Mouse (Mus musculus): Measurements from ENCODE around the gene Bin2. TPM values are rescaled to one million over a fixed set of nuclear protein-coding genes. Genes with fewer than 3 reads are reported as not detected.

The Bin2 gene
- total and polyA plus RNA-seq, 3 experiments = 51.4 to 89.9 (median 64.8) TPM

GRCm38 (mm10) chr15:100670833-100671232 is 1.5 kb upstream of the Bin2 start:
- H3K27ac ChIP-seq (ENCODE audit: insufficient read depth, low read depth) = no peak overlapping the region
- H3K36me3 ChIP-seq (replicated peaks in 1 of 2; ENCODE audit: control insufficient read depth in 1 of 2, insufficient read depth in 1 of 2, low read length in 1 of 2) = no peaks in the 10 kb centered on the region
- H3K79me2 ChIP-seq (replicated peaks; ENCODE audit: control insufficient read depth, extremely low read depth, insufficient read depth, poor library complexity, severe bottlenecking) = peaks cover 31% of the 10 kb centered on the region
- no peaks in the 10 kb centered on the region for H3K27me3 ChIP-seq (replicated peaks)
- H3K9ac ChIP-seq (ENCODE audit: insufficient read depth, low read depth) = no peak overlapping the region
- no peak overlapping the region for H3K4me3 ChIP-seq (replicated peaks in 1 of 3; ENCODE audit: low read depth in 2 of 3, low read length in 2 of 3, poor library complexity in 1 of 3)
- DNase-seq (ENCODE audit: extremely low read depth) = no peak
- H3K9me3 ChIP-seq (replicated peaks; ENCODE audit: low read length) = no peaks in the 10 kb centered on the region
- in situ Hi-C loops (cut with MboI; ENCODE audit: low pct_ligation_motif_present, low pct_unique_long_range_greater_than_20kb, low sequenced_read_pairs) (loop anchor here (10.0 kb wide), 1 partner anchor 136 kb away; no protein-coding TSS in a partner anchor), dilution Hi-C loops (cut with MboI; ENCODE audit: extremely low pct_ligation_motif_present, extremely low pct_unique_long_range_greater_than_20kb, low sequenced_read_pairs) (no loop called here)
- H3K4me2 ChIP-seq (ENCODE audit: insufficient read depth, low read depth, poor library complexity, severe bottlenecking) = no peak overlapping the region
- peaks cover 11 to 81% of the 10 kb centered on the region in 2 experiments for H3K4me1 ChIP-seq (ENCODE audit: control insufficient read depth in 1 of 2, insufficient read depth in 2 of 2)
- no peak for TF ChIP-seq CTCF (conservative IDR thresholded peaks at IDR 0.05 in 1 of 2, IDR thresholded peaks at IDR 0.05 in 1 of 2; ENCODE audit: low read depth in 2 of 2, low read length in 2 of 2)
- TF ChIP-seq USF1 (IDR thresholded peaks at IDR 0.05; ENCODE audit: low read depth, low read length) = no peak
- no peak for TF ChIP-seq CHD2 (IDR thresholded peaks at IDR 0.05; ENCODE audit: low read length)
- TF ChIP-seq USF2 (conservative IDR thresholded peaks at IDR 0.05; ENCODE audit: low read depth, low read length) = no peak
- no peak for TF ChIP-seq NELFE (IDR thresholded peaks at IDR 0.05; ENCODE audit: low read depth, low read length)
- TF ChIP-seq HCFC1 (IDR thresholded peaks at IDR 0.05; ENCODE audit: low read depth, low read length) = no peak
- no peak for TF ChIP-seq BHLHE40 (IDR thresholded peaks at IDR 0.05; ENCODE audit: low read depth, low read length)
- no peak for TF ChIP-seq KAT2A (IDR thresholded peaks at IDR 0.05; ENCODE audit: insufficient replicate concordance, low read length)
- TF ChIP-seq IRF4 (IDR thresholded peaks at IDR 0.05; ENCODE audit: low read depth, low read length) = no peak
- no peak for TF ChIP-seq ZMIZ1 (IDR thresholded peaks at IDR 0.05; ENCODE audit: low read depth, low read length)
- no peak for TF ChIP-seq E2F4 (IDR thresholded peaks at IDR 0.05; ENCODE audit: insufficient replicate concordance, low read depth, low read length)
- TF ChIP-seq TCF12 (IDR thresholded peaks at IDR 0.05; ENCODE audit: low read depth, low read length) = no peak
- TF ChIP-seq JUND (conservative IDR thresholded peaks at IDR 0.05; ENCODE audit: low read depth, low read length) = no peak
- no peak for TF ChIP-seq MAFK (IDR thresholded peaks at IDR 0.05; ENCODE audit: insufficient replicate concordance, low read length)
- TF ChIP-seq UBTF (IDR thresholded peaks at IDR 0.05; ENCODE audit: low read depth, low read length) = no peak
- no peak for TF ChIP-seq SIN3A (IDR thresholded peaks at IDR 0.05; ENCODE audit: low read length)
- TF ChIP-seq EP300 (IDR thresholded peaks at IDR 0.05; ENCODE audit: low read length) = no peak
- no peak for TF ChIP-seq POLR2A (IDR thresholded peaks at IDR 0.05; ENCODE audit: low read depth, low read length)
- TF ChIP-seq NRF1 (IDR thresholded peaks at IDR 0.05; ENCODE audit: low read depth, low read length) = no peak
- TF ChIP-seq POLR2AphosphoS2 (IDR thresholded peaks at IDR 0.05; ENCODE audit: low read depth, low read length) = no peak

GRCm38 (mm10) chr15:100670004-100670403 is 651 bp upstream of the Bin2 start:
- peak overlapping the region; percentile 90 for H3K27ac ChIP-seq (ENCODE audit: insufficient read depth, low read depth)
- peaks cover 16 to 83% of the 10 kb centered on the region in 2 experiments for H3K4me1 ChIP-seq (ENCODE audit: control insufficient read depth in 1 of 2, insufficient read depth in 2 of 2)
- TF ChIP-seq MAZ (IDR thresholded peaks at IDR 0.05; ENCODE audit: low read depth, low read length) = peak; percentile 84; the same call in 1 of the 2 replicates
- no peak for TF ChIP-seq CHD1 (IDR thresholded peaks at IDR 0.05; ENCODE audit: low read depth, low read length)
- peak; percentile 91 for TF ChIP-seq JUN (IDR thresholded peaks at IDR 0.05; ENCODE audit: insufficient read depth, low read depth, low read length)
- no peak for TF ChIP-seq CTCF (conservative IDR thresholded peaks at IDR 0.05 in 1 of 2, IDR thresholded peaks at IDR 0.05 in 1 of 2; ENCODE audit: low read depth in 2 of 2, low read length in 2 of 2)
- no peak for TF ChIP-seq USF2 (conservative IDR thresholded peaks at IDR 0.05; ENCODE audit: low read depth, low read length)
- no peak for TF ChIP-seq UBTF (IDR thresholded peaks at IDR 0.05; ENCODE audit: low read depth, low read length)
- no peak for TF ChIP-seq POLR2AphosphoS2 (IDR thresholded peaks at IDR 0.05; ENCODE audit: low read depth, low read length)
- peak; percentile 65; the same call in 1 of the 2 replicates for TF ChIP-seq EP300 (IDR thresholded peaks at IDR 0.05; ENCODE audit: low read length)
- peak; percentile 34; the same call in 1 of the 2 replicates for TF ChIP-seq HCFC1 (IDR thresholded peaks at IDR 0.05; ENCODE audit: low read depth, low read length)
- no peak for TF ChIP-seq MAX (IDR thresholded peaks at IDR 0.05; ENCODE audit: low read length)
- TF ChIP-seq JUND (conservative IDR thresholded peaks at IDR 0.05; ENCODE audit: low read depth, low read length) = peak; percentile 96
- TF ChIP-seq POLR2A (IDR thresholded peaks at IDR 0.05; ENCODE audit: low read depth, low read length) = no peak
- no peak for TF ChIP-seq ZC3H11A (IDR thresholded peaks at IDR 0.05; ENCODE audit: low read depth, low read length)
- TF ChIP-seq E2F4 (IDR thresholded peaks at IDR 0.05; ENCODE audit: insufficient replicate concordance, low read depth, low read length) = no peak
- 0 out of 2 replicates have a peak, but pooled peaks have one; percentile 36 for TF ChIP-seq TCF12 (IDR thresholded peaks at IDR 0.05; ENCODE audit: low read depth, low read length)
- TF ChIP-seq NRF1 (IDR thresholded peaks at IDR 0.05; ENCODE audit: low read depth, low read length) = no peak
- TF ChIP-seq KAT2A (IDR thresholded peaks at IDR 0.05; ENCODE audit: insufficient replicate concordance, low read length) = no peak
- TF ChIP-seq MYC (IDR thresholded peaks at IDR 0.05; ENCODE audit: low read depth, low read length) = 0 out of 2 replicates have a peak, but pooled peaks have one; percentile 62
- TF ChIP-seq USF1 (IDR thresholded peaks at IDR 0.05; ENCODE audit: low read depth, low read length) = no peak
- peak; percentile 97 for TF ChIP-seq TBP (conservative IDR thresholded peaks at IDR 0.05; ENCODE audit: low read depth, low read length)
- TF ChIP-seq IRF4 (IDR thresholded peaks at IDR 0.05; ENCODE audit: low read depth, low read length) = peak; percentile 58; the same call in 1 of the 2 replicates
- TF ChIP-seq ZNF384 (IDR thresholded peaks at IDR 0.05; ENCODE audit: low read depth, low read length) = no peak
- 0 out of 2 replicates have a peak, but pooled peaks have one; percentile 43 for TF ChIP-seq BHLHE40 (IDR thresholded peaks at IDR 0.05; ENCODE audit: low read depth, low read length)
- TF ChIP-seq CHD2 (IDR thresholded peaks at IDR 0.05; ENCODE audit: low read length) = peak; percentile 92
- no peak for TF ChIP-seq ZMIZ1 (IDR thresholded peaks at IDR 0.05; ENCODE audit: low read depth, low read length)
- TF ChIP-seq SIN3A (IDR thresholded peaks at IDR 0.05; ENCODE audit: low read length) = peak; percentile 50; the same call in 1 of the 2 replicates

More at GRCm38 (mm10) chr15:100670004-100670403, 651 bp upstream of the Bin2 start:
- H3K27me3 ChIP-seq (replicated peaks) = no peaks in the 10 kb centered on the region
- peak overlapping the region; percentile 85 for H3K9ac ChIP-seq (ENCODE audit: insufficient read depth, low read depth)
- peak overlapping the region; percentile 61 to 96 (median 84) for H3K4me3 ChIP-seq (replicated peaks in 1 of 3; ENCODE audit: low read depth in 2 of 3, low read length in 2 of 3, poor library complexity in 1 of 3)
- H3K9me3 ChIP-seq (replicated peaks; ENCODE audit: low read length) = no peaks in the 10 kb centered on the region
- H3K36me3 ChIP-seq (replicated peaks in 1 of 2; ENCODE audit: control insufficient read depth in 1 of 2, insufficient read depth in 1 of 2, low read length in 1 of 2) = no peaks in the 10 kb centered on the region
- in situ Hi-C loops (cut with MboI; ENCODE audit: low pct_ligation_motif_present, low pct_unique_long_range_greater_than_20kb, low sequenced_read_pairs) = loop anchor here (10.0 kb wide), 1 partner anchor 135 kb away; no protein-coding TSS in a partner anchor
- dilution Hi-C loops (cut with MboI; ENCODE audit: extremely low pct_ligation_motif_present, extremely low pct_unique_long_range_greater_than_20kb, low sequenced_read_pairs) = no loop called here
- peaks cover 40% of the 10 kb centered on the region for H3K79me2 ChIP-seq (replicated peaks; ENCODE audit: control insufficient read depth, extremely low read depth, insufficient read depth, poor library complexity, severe bottlenecking)
- peak overlapping the region; percentile 94 for H3K4me2 ChIP-seq (ENCODE audit: insufficient read depth, low read depth, poor library complexity, severe bottlenecking)
- peak; percentile 94 for DNase-seq (ENCODE audit: extremely low read depth)

Data from CH12.LX (cell line).